Mouse (Mus musculus) hindbrain, embryonic 11.5 days (tissue): ENCODE measurements around the gene Gm10073. TPM values are rescaled to one million over a fixed set of nuclear protein-coding genes. Genes with fewer than 3 reads are reported as not detected.
"Not testable (repeated sequence)": the region's sequence is repeated elsewhere in the genome, so short reads cannot be mapped to it uniquely, and the experiment has no call there.

ENCODE experiments used
- ATAC-seq: fragments of 200-750 bp; cut with Nextera tagmentation; 2 replicates; pipeline ENCODE4 v1.8.0; 2017; ENCODE audit warnings: mild to moderate bottlenecking, moderate TSS enrichment, moderate library complexity; ENCODE audit not compliant: low FRiP score
- DNase-seq: peaks from one replicate; pipeline ENCODE4 v3.0.0-alpha.2; 2015; ENCODE audit warnings: low spot score
- H3K27ac ChIP-seq: fragments of 300-500 bp; sonication (generic); 2 replicates; pipeline ENCODE4 v1.5.1; 2014; ENCODE audit warnings: mild to moderate bottlenecking, low read depth, low read length
- H3K27me3 ChIP-seq: fragments of 300-500 bp; sonication (generic); 2 replicates; pipeline ENCODE4 v1.6.1; 2014; ENCODE audit warnings: mild to moderate bottlenecking, low read length, moderate library complexity, mixed read lengths; ENCODE audit not compliant: control insufficient read depth, insufficient read depth
- H3K36me3 ChIP-seq: fragments of 300-500 bp; sonication (generic); 2 replicates; pipeline ENCODE4 v1.6.1; 2014; ENCODE audit warnings: mild to moderate bottlenecking, low read length, moderate library complexity, mixed read lengths; ENCODE audit not compliant: control insufficient read depth, insufficient read depth
- H3K4me1 ChIP-seq: fragments of 300-500 bp; sonication (generic); replicated peaks from 2 replicates; pipeline ENCODE4 v1.6.1; 2014; ENCODE audit warnings: low read length, mixed read lengths; ENCODE audit not compliant: control insufficient read depth, insufficient read depth
- H3K4me2 ChIP-seq: fragments of 300-500 bp; sonication (generic); replicated peaks from 2 replicates; pipeline ENCODE4 v1.6.1; 2014; ENCODE audit warnings: mild to moderate bottlenecking, low read depth, low read length
- H3K4me3 ChIP-seq: fragments of 300-500 bp; sonication (generic); 2 replicates; pipeline ENCODE4 v1.5.1; 2014; ENCODE audit warnings: low read depth, low read length
- H3K9ac ChIP-seq: fragments of 300-500 bp; sonication (generic); 2 replicates; pipeline ENCODE4 v1.6.1; 2014; ENCODE audit warnings: low read depth, low read length
- H3K9me3 ChIP-seq: fragments of 300-500 bp; sonication (generic); 2 replicates; pipeline ENCODE4 v1.6.1; 2016; ENCODE audit warnings: low read length; ENCODE audit not compliant: control insufficient read depth
- WGBS: fragments of 180-500 bp; shearing (Covaris S2); extraction: QIAGEN DNeasy Blood & Tissue Kit; methylation state at CpG from one replicate; pipeline ENCODE4 v1.1.7; 2014; 5-methylcytosine and 5-hydroxymethylcytosine counted together
- polyA plus RNA-seq: library from polyadenylated mRNA; unstranded; fragments of >200 nt; fragmentation: Nextera tagmentation; extraction: Ambion mirVana; gene quantifications from 2 replicates; pipeline ENCODE4 v1.2.1, GENCODE M21; 2014

Gene Gm10073
- polyA plus RNA-seq, 1 experiment from 2014 or later = 4.8 TPM

DNA sequence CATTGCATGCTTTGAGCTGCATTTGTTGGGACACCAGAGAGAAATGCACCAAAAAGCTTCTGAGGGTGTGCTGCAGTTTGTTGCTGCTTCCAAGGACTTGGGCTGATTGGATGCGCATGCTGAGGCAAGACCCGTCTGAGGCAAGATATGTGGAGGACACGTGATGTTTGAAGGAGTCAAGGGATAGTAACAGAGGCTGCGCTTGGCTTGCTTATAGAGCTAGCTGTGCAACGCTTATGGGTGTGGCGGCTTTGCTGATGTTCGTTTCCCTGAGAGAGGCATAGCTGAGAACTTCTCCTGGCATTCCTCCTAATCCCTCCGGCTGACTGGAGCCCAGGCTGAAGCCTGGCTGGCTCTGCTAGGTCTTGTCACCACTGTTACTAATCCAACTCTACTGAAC lies 13.6 kb upstream of the Gm10073 start:
- Histone ChIP-seq H3K27me3 (no peaks in the 10 kb centered on the region), H3K4me3 (no peak overlapping the region), H3K36me3 (no peaks in the 10 kb centered on the region), H3K9me3 (no peaks in the 10 kb centered on the region), H3K27ac (no peak overlapping the region), H3K4me2 (no peak overlapping the region), H3K4me1 (no peaks in the 10 kb centered on the region), H3K9ac (no peak overlapping the region)
- WGBS = 84% methylated on average over 8 of the region's 8 CpGs
- DNase-seq (no peak), ATAC-seq (no peak)

- 90% methylated on average over 3 of the region's 3 CpGs for WGBS
- no peaks in the 10 kb centered on the region for H3K4me1 ChIP-seq
- ATAC-seq (no peak), DNase-seq (no peak)
- no peak overlapping the region for H3K9ac ChIP-seq
- H3K36me3 ChIP-seq = no peaks in the 10 kb centered on the region
- H3K27ac ChIP-seq = no peak overlapping the region
- H3K9me3 ChIP-seq = no peaks in the 10 kb centered on the region
- no peak overlapping the region for H3K4me2 ChIP-seq
- no peaks in the 10 kb centered on the region for H3K27me3 ChIP-seq
- no peak overlapping the region for H3K4me3 ChIP-seq
Measured at GRCm38 (mm10) chr8:106585671-106586037, 12.4 kb upstream of the Gm10073 start.

DNA sequence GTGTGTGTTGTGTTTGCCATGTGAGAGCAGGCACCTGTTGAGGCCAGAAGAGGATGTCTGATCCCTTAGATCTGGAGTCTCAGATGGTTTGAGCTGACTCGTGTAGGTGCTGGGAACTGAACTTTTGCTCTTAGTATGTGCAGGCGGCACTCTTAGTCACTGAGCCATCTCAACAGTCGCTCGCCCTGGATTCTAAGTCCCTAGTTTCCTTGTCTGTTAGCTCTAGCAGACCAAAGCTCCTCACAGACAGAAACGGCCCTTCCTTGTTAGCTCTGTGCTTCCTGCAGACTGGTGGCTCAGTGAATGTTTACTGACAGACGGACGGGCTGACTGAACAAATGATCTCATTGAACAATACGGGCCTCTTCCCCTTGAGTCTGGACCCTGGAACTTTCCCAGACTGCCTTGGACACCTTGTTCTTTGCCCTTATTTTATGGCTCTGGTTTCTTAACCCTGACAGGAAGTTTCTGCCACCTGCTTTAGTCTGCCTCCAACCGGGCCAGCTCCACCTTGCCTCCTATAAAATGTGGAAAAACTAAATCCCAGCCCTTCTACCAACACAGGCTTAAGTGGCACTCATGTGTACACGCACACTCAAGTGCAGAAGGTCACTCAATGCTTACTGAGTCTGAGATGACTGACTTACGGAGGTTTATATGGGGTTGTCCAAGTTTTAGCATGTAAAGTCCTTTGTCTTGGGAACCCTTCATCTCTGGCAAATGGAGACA lies 11.8 kb upstream of the Gm10073 start:
- no peak for ATAC-seq
- no peak overlapping the region for H3K27ac ChIP-seq
- H3K9me3 ChIP-seq = no peaks in the 10 kb centered on the region
- no peak overlapping the region for H3K4me2 ChIP-seq
- H3K4me1 ChIP-seq = no peaks in the 10 kb centered on the region
- no peak for DNase-seq
- no peak overlapping the region for H3K9ac ChIP-seq
- no peaks in the 10 kb centered on the region for H3K36me3 ChIP-seq
- 76% methylated on average over 11 of the region's 11 CpGs for WGBS
- H3K27me3 ChIP-seq = no peaks in the 10 kb centered on the region
- no peak overlapping the region for H3K4me3 ChIP-seq

GRCm38 (mm10) chr8:106581344-106582088 lies 8.3 kb upstream of the Gm10073 start:
- H3K4me1 ChIP-seq = no peaks in the 10 kb centered on the region
- no peaks in the 10 kb centered on the region for H3K9me3 ChIP-seq
- H3K27ac ChIP-seq = no peak overlapping the region
- ATAC-seq = no peak
- no peak for DNase-seq
- no peak overlapping the region for H3K4me2 ChIP-seq
- no peak overlapping the region for H3K9ac ChIP-seq
- no peak overlapping the region for H3K4me3 ChIP-seq
- H3K36me3 ChIP-seq = no peaks in the 10 kb centered on the region
- WGBS = 80% methylated on average over 6 of the region's 6 CpGs
- no peaks in the 10 kb centered on the region for H3K27me3 ChIP-seq

- Histone ChIP-seq H3K9me3 (no peaks in the 10 kb centered on the region), H3K4me3 (no peak overlapping the region), H3K27ac (no peak overlapping the region), H3K9ac (no peak overlapping the region), H3K4me1 (no peaks in the 10 kb centered on the region), H3K36me3 (no peaks in the 10 kb centered on the region), H3K4me2 (no peak overlapping the region), H3K27me3 (no peaks in the 10 kb centered on the region)
- 78% methylated on average over 2 of the region's 2 CpGs for WGBS
- DNase-seq (no peak), ATAC-seq (no peak)
Measured at GRCm38 (mm10) chr8:106579510-106579909, 6.2 kb upstream of the Gm10073 start.

- ATAC-seq (no peak), DNase-seq (no peak)
- Histone ChIP-seq H3K36me3 (no peaks in the 10 kb centered on the region), H3K4me2 (no peak overlapping the region), H3K27me3 (no peaks in the 10 kb centered on the region), H3K4me1 (no peaks in the 10 kb centered on the region), H3K4me3 (no peak overlapping the region), H3K27ac (no peak overlapping the region), H3K9me3 (no peaks in the 10 kb centered on the region), H3K9ac (no peak overlapping the region)
- 49% methylated on average over 6 of the region's 6 CpGs for WGBS
Measured at GRCm38 (mm10) chr8:106576849-106577555, 3.7 kb upstream of the Gm10073 start.

- WGBS = 84% methylated on average over 4 of the region's 4 CpGs
- no peak overlapping the region for H3K4me2 ChIP-seq
- no peaks in the 10 kb centered on the region for H3K9me3 ChIP-seq
- no peak overlapping the region for H3K4me3 ChIP-seq
- no peaks in the 10 kb centered on the region for H3K36me3 ChIP-seq
- no peaks in the 10 kb centered on the region for H3K27me3 ChIP-seq
- no peaks in the 10 kb centered on the region for H3K4me1 ChIP-seq
- no peak overlapping the region for H3K27ac ChIP-seq
- ATAC-seq (no peak), DNase-seq (no peak)
- H3K9ac ChIP-seq = no peak overlapping the region
Measured at GRCm38 (mm10) chr8:106574283-106574682, 1.0 kb upstream of the Gm10073 start.

GRCm38 (mm10) chr8:106572175-106572574 lies 1.1 kb downstream of the Gm10073 start:
- H3K27ac ChIP-seq, H3K4me1 ChIP-seq, ATAC-seq, H3K4me2 ChIP-seq, H3K9ac ChIP-seq, H3K36me3 ChIP-seq, DNase-seq, H3K4me3 ChIP-seq, H3K9me3 ChIP-seq, H3K27me3 ChIP-seq: not testable (repeated sequence)
- 89% methylated on average over 1 of the region's 1 CpGs for WGBS
